Mouse (Mus musculus): ENCODE results near the gene Mafb. TPM values are rescaled to one million over a fixed set of nuclear protein-coding genes. Genes with fewer than 3 reads are reported as not detected.

The Mafb gene
- polyA plus RNA-seq, 1 experiment from 2014 or later, result 4.2 TPM

DNA sequence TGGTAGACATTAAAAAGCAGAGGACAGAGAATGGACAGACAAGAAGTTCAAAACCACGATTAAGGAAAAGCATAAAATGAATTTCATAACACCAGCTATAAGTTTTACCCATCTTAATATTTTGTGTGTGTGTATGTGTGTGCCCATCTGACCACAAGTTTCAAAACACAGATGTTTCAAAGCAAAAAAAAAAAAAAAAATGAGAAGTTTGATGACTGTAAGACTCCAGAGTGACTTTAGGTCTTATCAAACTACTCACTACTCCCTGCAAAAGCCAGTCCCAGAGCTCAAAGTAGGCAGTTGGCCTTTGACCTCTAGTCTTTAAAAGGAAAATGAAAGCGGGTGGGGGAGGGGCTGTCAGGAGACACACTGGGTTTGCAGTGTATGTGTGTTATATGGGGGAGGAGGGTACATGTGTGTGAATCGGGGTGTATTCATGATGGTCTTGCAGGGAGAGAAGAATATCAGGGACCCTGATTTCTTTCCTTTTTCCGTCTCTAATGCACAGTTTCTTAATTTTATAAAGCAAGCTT, 18.7 kb downstream of the Mafb start:
- H3K36me3 ChIP-seq (replicated peaks), result no peaks in the 10 kb centered on the region
- H3K4me2 ChIP-seq, result no peak overlapping the region
- peaks cover 8% of the 10 kb centered on the region; the same call in 1 of the 2 replicates for H3K4me1 ChIP-seq (replicated peaks)
- 43% methylated on average over 4 of the region's 4 CpGs for WGBS (ENCODE audit: insufficient replicate concordance)
- H3K9me3 ChIP-seq (replicated peaks), result no peaks in the 10 kb centered on the region
- no peaks in the 10 kb centered on the region for H3K27me3 ChIP-seq
- H3K9ac ChIP-seq, result no peak overlapping the region
- no peak overlapping the region for H3K4me3 ChIP-seq (replicated peaks)
- no peak overlapping the region; the same call in 1 of the 2 replicates for H3K27ac ChIP-seq (replicated peaks)
- no peak for ATAC-seq (ENCODE audit: insufficient read depth)

DNA sequence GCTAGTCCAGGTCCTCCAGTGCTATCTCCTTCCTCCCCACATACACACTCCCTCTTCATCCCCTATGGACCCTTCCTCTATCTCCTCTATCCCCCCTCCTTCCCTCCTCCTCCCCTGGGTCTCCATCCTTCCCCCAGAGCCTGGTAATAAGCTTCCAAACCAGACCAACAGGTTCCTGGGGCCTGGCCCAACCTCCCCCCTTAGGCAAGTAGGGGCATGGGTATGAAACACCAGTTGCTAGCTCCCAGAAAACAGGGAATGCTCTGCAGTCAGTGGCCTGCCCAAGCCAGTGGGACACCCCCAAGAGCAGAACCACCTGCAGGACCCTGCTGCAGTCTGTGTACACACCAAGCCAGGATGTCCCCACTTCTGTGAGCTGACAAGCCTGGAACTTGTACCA, 21.2 kb downstream of the Mafb start:
- H3K36me3 ChIP-seq (replicated peaks), result no peaks in the 10 kb centered on the region
- H3K4me2 ChIP-seq, result no peak overlapping the region
- no peaks in the 10 kb centered on the region for H3K27me3 ChIP-seq
- no peak overlapping the region for H3K27ac ChIP-seq (replicated peaks)
- H3K9ac ChIP-seq, result no peak overlapping the region
- 0 out of 2 replicates have a peak, but pooled peaks cover 5% of the 10 kb centered on the region for H3K4me1 ChIP-seq (replicated peaks)
- ATAC-seq (ENCODE audit: insufficient read depth), result no peak
- H3K4me3 ChIP-seq (replicated peaks), result no peak overlapping the region
- H3K9me3 ChIP-seq (replicated peaks), result no peaks in the 10 kb centered on the region

DNA sequence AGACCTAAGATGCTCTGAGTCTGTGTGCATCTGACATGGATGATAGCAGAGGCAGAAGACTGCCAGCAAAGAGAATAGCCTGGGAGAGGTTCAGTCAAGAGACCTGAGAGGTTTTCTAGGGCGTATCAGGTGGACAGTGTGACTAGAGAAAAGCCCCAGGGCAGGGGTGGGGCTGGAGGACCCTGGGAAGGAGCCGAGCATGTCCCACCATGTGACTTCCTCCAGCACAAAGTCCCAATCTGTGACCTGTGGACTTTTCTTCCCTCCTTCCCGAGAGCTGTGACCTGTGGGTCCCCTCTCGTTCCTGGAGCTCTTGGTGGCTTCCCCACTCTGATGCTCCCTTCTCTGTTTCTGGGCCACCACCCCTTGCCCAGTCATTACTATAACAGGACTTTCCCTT, 26.7 kb downstream of the Mafb start:
- Histone ChIP-seq H3K9me3 (replicated peaks) (no peaks in the 10 kb centered on the region), H3K36me3 (replicated peaks) (no peaks in the 10 kb centered on the region), H3K4me1 (replicated peaks) (no peaks in the 10 kb centered on the region), H3K4me3 (replicated peaks) (no peak overlapping the region), H3K4me2 (no peak overlapping the region), H3K27ac (replicated peaks) (no peak overlapping the region), H3K9ac (no peak overlapping the region), H3K27me3 (no peaks in the 10 kb centered on the region)
- 31% methylated on average over 4 of the region's 4 CpGs for WGBS (ENCODE audit: insufficient replicate concordance)
- no peak for ATAC-seq (ENCODE audit: insufficient read depth)

DNA sequence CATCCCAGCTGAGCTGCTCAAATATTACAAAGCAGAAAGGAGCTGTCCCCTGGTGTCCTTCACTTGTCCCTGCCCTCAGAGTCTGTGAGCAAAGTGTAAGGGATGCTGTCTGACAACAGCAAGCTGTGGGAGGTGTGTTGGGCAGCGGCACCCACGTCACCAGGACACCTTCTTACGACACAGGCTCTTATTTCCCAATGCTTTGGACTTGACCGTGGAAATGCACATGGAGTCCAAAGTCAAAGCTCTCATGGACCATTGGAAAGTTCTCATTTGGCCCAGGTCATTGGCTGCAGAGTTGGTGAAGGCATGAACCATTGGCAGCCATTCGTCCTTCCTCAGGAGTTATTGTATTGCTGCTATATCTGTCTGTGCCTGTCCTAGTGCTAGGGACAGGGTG, 27.3 kb downstream of the Mafb start:
- Histone ChIP-seq H3K4me1 (replicated peaks) (no peaks in the 10 kb centered on the region), H3K27ac (replicated peaks) (no peak overlapping the region), H3K4me2 (no peak overlapping the region), H3K9me3 (replicated peaks) (no peaks in the 10 kb centered on the region), H3K36me3 (replicated peaks) (no peaks in the 10 kb centered on the region), H3K27me3 (no peaks in the 10 kb centered on the region), H3K9ac (no peak overlapping the region), H3K4me3 (replicated peaks) (no peak overlapping the region)
- no peak for ATAC-seq (ENCODE audit: insufficient read depth)
- WGBS (ENCODE audit: insufficient replicate concordance), result 56% methylated on average over 5 of the region's 5 CpGs

DNA sequence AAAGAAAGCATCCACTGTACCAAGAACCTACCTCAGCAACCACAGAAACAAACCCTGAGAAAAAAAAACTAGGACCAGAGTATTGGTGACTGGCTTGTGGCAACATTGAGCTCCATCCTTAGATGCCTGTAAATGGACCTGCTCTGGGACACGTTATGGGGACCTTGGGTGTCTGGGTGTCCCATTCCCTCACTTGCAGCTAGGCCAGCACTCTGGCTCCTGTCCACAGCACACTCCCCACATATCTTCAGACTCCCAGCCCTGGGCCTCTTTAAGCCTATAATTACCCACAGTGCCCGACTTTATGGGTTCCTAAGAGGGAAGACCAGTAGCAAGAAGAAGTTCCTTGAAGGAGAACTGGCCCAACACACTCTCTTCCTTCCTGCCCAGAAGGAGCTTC, 30.8 kb downstream of the Mafb start:
- H3K27ac ChIP-seq (replicated peaks), result no peak overlapping the region
- no peaks in the 10 kb centered on the region for H3K36me3 ChIP-seq (replicated peaks)
- H3K4me3 ChIP-seq (replicated peaks), result no peak overlapping the region
- 19% methylated on average over 2 of the region's 2 CpGs for WGBS (ENCODE audit: insufficient replicate concordance)
- no peaks in the 10 kb centered on the region for H3K27me3 ChIP-seq
- no peak overlapping the region for H3K9ac ChIP-seq
- no peaks in the 10 kb centered on the region for H3K4me1 ChIP-seq (replicated peaks)
- H3K9me3 ChIP-seq (replicated peaks), result no peaks in the 10 kb centered on the region
- H3K4me2 ChIP-seq, result no peak overlapping the region
- no peak for ATAC-seq (ENCODE audit: insufficient read depth)

DNA sequence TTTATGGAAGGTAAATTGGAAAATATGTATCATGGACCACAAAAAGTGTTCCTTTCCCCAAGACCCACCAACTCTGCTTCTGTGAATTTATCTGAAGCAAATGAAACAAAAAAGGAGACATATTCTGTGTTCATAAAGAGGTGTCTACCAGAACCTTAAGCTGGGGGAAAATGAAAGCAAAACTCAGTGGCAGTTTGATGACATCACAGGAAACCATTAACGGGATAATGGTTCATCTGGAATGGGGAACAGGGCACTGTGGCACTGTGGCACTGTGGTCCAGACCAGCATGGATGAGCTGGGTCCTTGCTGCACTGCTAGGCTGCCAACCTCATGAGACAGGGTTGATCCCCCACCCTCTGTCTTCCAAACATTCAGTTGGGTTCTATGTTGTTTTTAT, 31.8 kb downstream of the Mafb start:
- no peaks in the 10 kb centered on the region for H3K27me3 ChIP-seq
- no peaks in the 10 kb centered on the region for H3K36me3 ChIP-seq (replicated peaks)
- WGBS (ENCODE audit: insufficient replicate concordance), result 13% methylated on average over 1 of the region's 1 CpGs
- H3K4me3 ChIP-seq (replicated peaks), result no peak overlapping the region
- ATAC-seq (ENCODE audit: insufficient read depth), result no peak
- no peaks in the 10 kb centered on the region for H3K4me1 ChIP-seq (replicated peaks)
- H3K9me3 ChIP-seq (replicated peaks), result no peaks in the 10 kb centered on the region
- H3K9ac ChIP-seq, result no peak overlapping the region
- no peak overlapping the region for H3K4me2 ChIP-seq
- no peak overlapping the region for H3K27ac ChIP-seq (replicated peaks)

DNA sequence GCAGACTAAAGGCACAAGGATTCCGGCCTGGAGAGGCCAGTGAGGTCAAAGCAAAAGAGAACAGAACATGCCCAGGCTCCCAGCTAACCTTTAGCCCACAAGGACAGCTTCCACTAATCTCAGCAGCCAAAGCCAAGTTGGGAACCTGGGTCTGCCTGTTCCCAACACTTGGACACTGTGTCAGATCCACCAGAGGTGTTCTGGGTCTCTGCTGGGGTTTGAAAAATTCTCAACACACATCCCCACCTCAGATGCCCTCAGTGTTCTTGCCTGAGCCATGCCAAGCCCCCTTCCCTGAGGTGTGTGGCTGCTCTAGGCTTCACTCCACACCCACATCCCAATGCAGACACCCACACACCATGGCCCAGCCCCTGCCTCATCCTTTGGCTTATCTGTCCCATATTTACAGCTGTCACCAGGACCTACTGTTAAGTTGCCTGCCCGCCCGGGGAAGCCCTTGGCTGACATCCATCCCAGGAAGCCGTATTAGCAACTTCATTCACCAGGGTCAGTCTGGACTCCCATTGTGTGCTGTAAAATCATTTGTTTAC, 32.7 kb downstream of the Mafb start, which contains the start of gene Gm826:
Gm826 (minus strand) TSS at position 52 of the 551 bp plus-strand sequence.
- ATAC-seq (ENCODE audit: insufficient read depth), result no peak
- WGBS (ENCODE audit: insufficient replicate concordance), result 51% methylated on average over 4 of the region's 4 CpGs

DNA sequence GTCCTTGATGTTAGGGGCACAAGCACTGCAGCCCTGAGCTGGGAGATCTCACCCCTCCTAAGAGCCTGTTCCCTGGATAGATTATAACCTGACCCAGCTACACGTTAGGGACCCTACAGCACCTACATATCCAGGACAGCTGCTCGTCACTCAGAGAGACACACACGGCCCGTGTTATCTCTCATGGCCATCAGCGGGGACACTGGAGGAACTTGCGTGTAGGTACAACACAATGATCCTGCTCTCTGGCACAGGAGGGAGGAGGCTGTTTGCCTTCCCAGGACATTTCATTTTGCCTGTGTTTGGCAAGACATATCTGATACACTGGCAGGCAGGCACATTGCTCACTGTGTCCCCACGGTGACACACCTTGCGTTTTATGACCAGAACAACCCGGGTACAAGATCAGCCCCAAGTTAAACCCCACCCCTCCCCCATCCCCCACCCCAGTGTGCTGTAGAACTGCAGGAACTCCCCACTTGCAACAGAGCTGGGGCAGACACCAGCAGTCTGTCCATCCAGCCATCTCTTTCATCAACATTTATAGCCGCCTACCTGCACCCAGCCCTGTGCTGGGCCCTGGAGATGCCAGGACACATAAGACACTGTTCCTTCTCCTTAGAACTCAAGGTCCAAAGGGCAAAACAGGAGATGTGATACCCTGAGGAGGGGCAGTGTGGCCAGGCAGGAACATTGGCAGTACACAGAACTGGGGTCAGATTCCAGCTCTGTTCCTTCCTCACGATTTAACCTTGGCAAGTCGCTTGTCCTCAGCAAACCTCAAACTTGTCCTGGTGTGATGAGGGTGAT, 34.1 kb downstream of the Mafb start:
- Histone ChIP-seq H3K27me3 (no peaks in the 10 kb centered on the region), H3K9ac (no peak overlapping the region), H3K4me1 (replicated peaks) (peaks cover 8% of the 10 kb centered on the region), H3K4me2 (no peak overlapping the region), H3K27ac (replicated peaks) (no peak overlapping the region), H3K36me3 (replicated peaks) (no peaks in the 10 kb centered on the region), H3K4me3 (replicated peaks) (no peak overlapping the region), H3K9me3 (replicated peaks) (no peaks in the 10 kb centered on the region)
- WGBS (ENCODE audit: insufficient replicate concordance), result 56% methylated on average over 12 of the region's 12 CpGs
- ATAC-seq (ENCODE audit: insufficient read depth), result no peak

More for the DNA sequence above, 32.7 kb downstream of the Mafb start, which contains the start of gene Gm826:
- H3K4me3 ChIP-seq (replicated peaks), result no peak within 1 kb of the TSS
- H3K27ac ChIP-seq (replicated peaks), result no peak within 1 kb of the TSS
- H3K4me2 ChIP-seq, result no peak within 1 kb of the TSS
- no peak within 1 kb of the TSS for H3K9ac ChIP-seq
- H3K27me3 ChIP-seq, result no peaks in the 10 kb centered on the region
- no peaks in the 10 kb centered on the region for H3K9me3 ChIP-seq (replicated peaks)
- no peaks in the 10 kb centered on the region for H3K4me1 ChIP-seq (replicated peaks)
- no peaks in the 10 kb centered on the region for H3K36me3 ChIP-seq (replicated peaks)

DNA sequence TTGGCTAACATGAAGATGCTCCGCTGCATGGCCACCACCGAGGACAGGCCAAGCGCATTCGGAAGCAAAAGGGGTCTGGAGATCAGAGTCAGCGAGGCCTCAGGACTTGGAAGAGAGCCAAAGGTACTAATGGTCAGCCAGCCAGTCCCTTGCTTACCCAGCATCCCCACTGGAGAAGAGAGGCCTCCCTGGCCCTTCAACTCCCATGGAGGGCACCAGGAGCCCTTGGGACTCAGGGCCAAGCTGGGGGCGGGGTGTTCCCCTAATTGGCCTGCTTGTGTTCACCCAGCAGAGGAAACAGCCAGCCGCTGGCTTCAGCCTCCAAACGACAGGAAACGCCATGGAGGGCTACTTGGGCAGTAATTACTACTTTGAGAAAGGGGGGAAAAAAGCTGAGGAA, 38.0 kb downstream of the Mafb start:
- WGBS (ENCODE audit: insufficient replicate concordance), result 46% methylated on average over 9 of the region's 9 CpGs
- no peak for ATAC-seq (ENCODE audit: insufficient read depth)
- H3K27ac ChIP-seq (replicated peaks), result no peak overlapping the region

DNA sequence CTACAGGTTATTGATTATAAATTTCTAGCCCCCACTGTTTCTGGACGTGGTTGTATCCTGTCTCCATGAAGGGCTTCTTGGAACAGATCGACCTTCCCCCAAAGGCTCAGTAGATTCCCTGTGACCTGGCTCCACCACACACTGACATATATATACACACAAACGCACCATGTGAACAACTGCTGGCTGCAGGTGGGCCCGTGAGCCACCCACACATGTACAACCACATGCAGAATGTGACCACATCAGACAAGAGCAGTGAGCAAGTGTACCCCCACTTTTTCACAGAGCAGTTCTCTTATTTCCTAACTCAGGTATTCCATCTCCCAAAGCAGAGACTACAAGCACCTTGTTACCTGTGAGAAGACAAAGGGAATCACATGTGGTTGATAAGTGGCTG, 39.1 kb downstream of the Mafb start:
- Histone ChIP-seq H3K27ac (replicated peaks) (no peak overlapping the region), H3K9ac (no peak overlapping the region), H3K4me1 (replicated peaks) (peaks cover 15% of the 10 kb centered on the region), H3K36me3 (replicated peaks) (no peaks in the 10 kb centered on the region), H3K4me2 (no peak overlapping the region), H3K27me3 (no peaks in the 10 kb centered on the region), H3K4me3 (replicated peaks) (no peak overlapping the region), H3K9me3 (replicated peaks) (no peaks in the 10 kb centered on the region)
- ATAC-seq (ENCODE audit: insufficient read depth), result no peak
- 47% methylated on average over 4 of the region's 4 CpGs for WGBS (ENCODE audit: insufficient replicate concordance)

More for the DNA sequence above, 38.0 kb downstream of the Mafb start:
- Histone ChIP-seq H3K9ac (no peak overlapping the region), H3K36me3 (replicated peaks) (no peaks in the 10 kb centered on the region), H3K27me3 (no peaks in the 10 kb centered on the region), H3K9me3 (replicated peaks) (no peaks in the 10 kb centered on the region), H3K4me3 (replicated peaks) (no peak overlapping the region), H3K4me1 (replicated peaks) (peaks cover 15% of the 10 kb centered on the region), H3K4me2 (no peak overlapping the region)

DNA sequence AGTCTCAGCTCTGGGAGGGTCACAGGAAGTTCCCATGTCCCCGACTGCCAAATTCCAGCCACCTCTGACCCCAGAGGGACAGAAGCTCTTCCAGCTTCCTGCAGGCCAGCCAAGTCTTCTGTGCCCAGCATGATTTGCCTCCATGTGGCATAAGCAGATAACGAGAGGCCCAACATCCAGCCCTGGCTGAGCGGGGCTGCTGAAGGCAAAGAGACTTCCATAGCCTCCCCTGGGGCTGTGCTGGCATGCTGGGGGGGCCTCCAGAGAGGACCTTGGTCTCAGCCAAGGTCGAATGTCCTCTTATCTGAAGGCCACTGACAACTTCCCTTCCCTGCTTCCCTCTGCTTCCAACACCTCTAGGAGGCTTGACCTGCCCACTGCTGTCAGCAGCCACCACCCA, 39.7 kb downstream of the Mafb start:
- H3K4me3 ChIP-seq (replicated peaks), result peak overlapping the region; percentile 26
- no peaks in the 10 kb centered on the region for H3K27me3 ChIP-seq
- peak; percentile 57 for ATAC-seq (ENCODE audit: insufficient read depth)
- H3K4me2 ChIP-seq, result peak overlapping the region; percentile 46
- H3K27ac ChIP-seq (replicated peaks), result no peak overlapping the region; the same call in 1 of the 2 replicates
- no peak overlapping the region for H3K9ac ChIP-seq
- WGBS (ENCODE audit: insufficient replicate concordance), result 4% methylated on average over 4 of the region's 4 CpGs
- H3K4me1 ChIP-seq (replicated peaks), result peaks cover 15% of the 10 kb centered on the region
- H3K9me3 ChIP-seq (replicated peaks), result no peaks in the 10 kb centered on the region
- H3K36me3 ChIP-seq (replicated peaks), result no peaks in the 10 kb centered on the region
